Mouse (Mus musculus): Measurements from ENCODE around the gene Coa7. TPM values are rescaled to one million over a fixed set of nuclear protein-coding genes. Genes with fewer than 3 reads are reported as not detected.
A peak's percentile ranks its signal among the peaks of the same experiment; 100 is the strongest.

Gene Coa7
- polyA plus RNA-seq, 1 experiment from 2014 or later: 46.6 TPM

- no peak for ATAC-seq (ENCODE audit: insufficient number of reproducible peaks, low FRiP score)
- 3% methylated on average over 55 of the region's 55 CpGs for WGBS
- no peaks in the 10 kb centered on the region for H3K9me3 ChIP-seq (replicated peaks)
- H3K4me3 ChIP-seq: peak within 1 kb of the TSS; percentile 62
- peaks cover 21% of the 10 kb centered on the region for H3K4me1 ChIP-seq (replicated peaks)
- peak within 1 kb of the TSS; percentile 95 for H3K4me2 ChIP-seq
- peak within 1 kb of the TSS; percentile 77 for H3K9ac ChIP-seq
- H3K27me3 ChIP-seq (replicated peaks): peaks cover 27% of the 10 kb centered on the region
- H3K27ac ChIP-seq (ENCODE audit: poor library complexity, severe bottlenecking): no peak within 1 kb of the TSS
- no peaks in the 10 kb centered on the region for H3K36me3 ChIP-seq
Observed at GRCm38 (mm10) chr4:108383183-108383714, 55.3 kb downstream of the Coa7 start, which contains the start of gene Shisal2a. Gene Shisal2a, minus strand, starts transcription at chr4:108383349.

DNA sequence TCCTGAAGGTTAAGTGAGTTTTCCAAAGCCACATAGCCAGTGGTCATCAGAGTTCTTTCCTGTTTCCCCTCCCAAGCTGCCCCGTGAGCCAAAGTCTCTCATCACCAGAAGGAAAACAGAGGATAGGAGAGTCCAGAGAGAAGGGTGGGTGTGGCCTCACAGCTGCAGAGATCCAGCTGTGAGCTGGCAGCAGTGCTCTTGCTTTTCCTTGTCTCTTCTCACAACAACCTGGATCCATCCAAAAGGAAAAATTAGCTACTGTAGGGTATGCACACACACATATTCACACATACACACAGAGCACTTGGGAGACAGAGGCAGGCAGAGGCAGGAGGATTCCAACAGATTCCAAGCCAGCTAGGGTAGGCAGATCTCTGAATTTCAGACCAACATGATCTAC, 58.1 kb downstream of the Coa7 start:
- Histone ChIP-seq H3K9ac (no peak overlapping the region), H3K36me3 (no peaks in the 10 kb centered on the region), H3K9me3 (replicated peaks) (no peaks in the 10 kb centered on the region), H3K27me3 (replicated peaks) (peaks cover 27% of the 10 kb centered on the region), H3K4me3 (no peak overlapping the region), H3K27ac (ENCODE audit: poor library complexity, severe bottlenecking) (no peak overlapping the region), H3K4me2 (no peak overlapping the region), H3K4me1 (replicated peaks) (peaks cover 30% of the 10 kb centered on the region)
- no peak for ATAC-seq (ENCODE audit: insufficient number of reproducible peaks, low FRiP score)
- WGBS: 22% methylated on average over 1 of the region's 1 CpGs

DNA sequence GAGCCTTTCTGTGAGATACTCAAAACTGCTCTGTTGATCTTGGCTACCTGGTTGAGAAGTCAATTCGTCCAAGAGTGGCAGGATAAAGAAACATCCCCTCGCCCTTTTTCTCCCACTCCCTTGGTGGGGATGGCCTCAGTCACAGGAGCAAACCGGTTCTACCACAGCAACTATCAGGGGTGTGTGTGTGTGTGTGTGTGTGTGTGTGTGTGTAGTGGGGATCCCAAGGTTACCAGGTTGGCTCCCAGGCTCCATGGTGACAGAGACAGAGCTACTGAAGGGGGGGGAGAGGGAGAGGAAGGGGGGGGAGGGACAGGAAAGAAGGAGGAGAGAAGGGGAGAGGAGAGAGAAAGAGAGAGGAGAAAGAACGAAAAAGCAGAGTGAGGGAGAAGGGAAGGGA, 59.2 kb downstream of the Coa7 start:
- Histone ChIP-seq H3K4me1 (replicated peaks) (peaks cover 33% of the 10 kb centered on the region), H3K36me3 (no peaks in the 10 kb centered on the region), H3K4me2 (peak overlapping the region; percentile 74), H3K9me3 (replicated peaks) (no peaks in the 10 kb centered on the region), H3K4me3 (peak overlapping the region; percentile 42; the same call in 1 of the 2 replicates), H3K27ac (ENCODE audit: poor library complexity, severe bottlenecking) (peak overlapping the region; percentile 84), H3K9ac (peak overlapping the region; percentile 69; the same call in 1 of the 2 replicates), H3K27me3 (replicated peaks) (peaks cover 24% of the 10 kb centered on the region)
- peak; percentile 22; the same call in 1 of the 2 replicates for ATAC-seq (ENCODE audit: insufficient number of reproducible peaks, low FRiP score)
- WGBS: 37% methylated on average over 4 of the region's 4 CpGs

DNA sequence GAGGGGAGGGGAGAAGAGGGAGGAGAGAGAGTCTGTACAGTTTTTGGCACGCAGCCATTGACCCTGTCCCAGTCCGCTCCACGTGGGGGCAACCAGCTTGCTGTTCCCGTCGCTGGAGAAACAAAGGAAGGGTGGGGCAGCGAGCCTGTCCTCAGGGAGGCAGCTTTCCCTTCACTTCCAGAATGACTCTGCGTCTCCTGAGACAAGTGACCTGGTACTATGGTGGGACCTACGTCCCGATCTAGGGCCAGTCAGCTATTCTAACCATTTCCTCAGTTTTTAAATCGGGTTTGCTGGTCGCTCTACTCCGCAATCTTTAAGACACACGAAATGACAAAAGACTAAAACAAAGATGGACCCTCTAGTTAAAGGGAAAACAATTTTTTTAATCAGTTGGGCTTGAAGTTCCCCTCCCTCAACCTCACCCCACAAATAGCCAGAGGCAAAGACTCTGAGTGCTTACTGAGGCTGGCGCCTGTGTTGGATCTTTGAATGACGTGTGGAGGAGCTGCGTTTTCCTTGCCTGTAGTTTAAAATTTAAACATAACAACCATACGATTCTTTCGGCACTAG, 59.8 kb downstream of the Coa7 start:
- Histone ChIP-seq H3K4me3 (peak overlapping the region; percentile 42), H3K27me3 (replicated peaks) (peaks cover 17% of the 10 kb centered on the region), H3K36me3 (no peaks in the 10 kb centered on the region), H3K27ac (ENCODE audit: poor library complexity, severe bottlenecking) (peak overlapping the region; percentile 84), H3K9ac (peak overlapping the region; percentile 69), H3K4me2 (peak overlapping the region; percentile 74), H3K9me3 (replicated peaks) (no peaks in the 10 kb centered on the region), H3K4me1 (replicated peaks) (peaks cover 39% of the 10 kb centered on the region)
- 4% methylated on average over 18 of the region's 18 CpGs for WGBS
- peak; percentile 77 for ATAC-seq (ENCODE audit: insufficient number of reproducible peaks, low FRiP score)

DNA sequence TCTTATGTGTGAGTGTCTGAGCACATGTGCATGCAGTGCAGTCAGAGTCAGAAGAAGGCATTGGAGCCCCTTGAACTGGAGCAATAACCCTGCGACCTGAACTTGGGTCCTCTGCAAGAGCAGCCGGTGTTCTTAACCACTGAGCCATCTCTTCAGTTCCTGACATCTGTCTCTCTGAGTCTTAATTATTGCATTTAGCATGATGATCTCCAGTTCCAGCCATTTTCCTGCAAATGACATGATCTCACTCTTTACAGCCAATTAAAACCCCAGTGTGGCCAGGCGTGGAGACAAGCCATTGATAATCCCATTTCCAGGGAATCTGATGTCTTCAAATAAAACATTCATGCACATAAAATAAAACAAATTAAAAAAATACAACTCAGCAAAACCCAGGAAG, 60.8 kb downstream of the Coa7 start:
- Histone ChIP-seq H3K9ac (no peak overlapping the region), H3K27ac (ENCODE audit: poor library complexity, severe bottlenecking) (peak overlapping the region; percentile 5; the same call in 1 of the 2 replicates), H3K27me3 (replicated peaks) (peaks cover 9% of the 10 kb centered on the region), H3K36me3 (no peaks in the 10 kb centered on the region), H3K9me3 (replicated peaks) (no peaks in the 10 kb centered on the region), H3K4me1 (replicated peaks) (peaks cover 31% of the 10 kb centered on the region), H3K4me3 (no peak overlapping the region), H3K4me2 (no peak overlapping the region)
- no peak for ATAC-seq (ENCODE audit: insufficient number of reproducible peaks, low FRiP score)
- WGBS: 80% methylated on average over 3 of the region's 3 CpGs

- WGBS: 67% methylated on average over 5 of the region's 5 CpGs
- ATAC-seq (ENCODE audit: insufficient number of reproducible peaks, low FRiP score): no peak
Observed at GRCm38 (mm10) chr4:108391124-108391523, 63.2 kb downstream of the Coa7 start.

More at GRCm38 (mm10) chr4:108391124-108391523, 63.2 kb downstream of the Coa7 start:
- no peak overlapping the region for H3K4me2 ChIP-seq
- no peak overlapping the region for H3K4me3 ChIP-seq
- peaks cover 31% of the 10 kb centered on the region for H3K4me1 ChIP-seq (replicated peaks)
- H3K27me3 ChIP-seq (replicated peaks): no peaks in the 10 kb centered on the region
- no peak overlapping the region for H3K27ac ChIP-seq (ENCODE audit: poor library complexity, severe bottlenecking)
- H3K9me3 ChIP-seq (replicated peaks): peaks cover 8% of the 10 kb centered on the region
- H3K9ac ChIP-seq: no peak overlapping the region
- H3K36me3 ChIP-seq: 0 out of 2 replicates have a peak, but pooled peaks cover 4% of the 10 kb centered on the region

Other genes starting within 250 kb of the Coa7 start
- 0.55 and 0.59 TPM in 2 replicates for gene Podn, start 231.7 kb upstream of the Coa7 start, polyA plus RNA-seq (2016; fragmentation: Nextera tagmentation; extraction: Ambion mirVana)
- gene Scp2, start 183.1 kb upstream of the Coa7 start, polyA plus RNA-seq (2016; fragmentation: Nextera tagmentation; extraction: Ambion mirVana): 166 and 168 TPM in 2 replicates
- gene Echdc2, start 162.7 kb upstream of the Coa7 start, polyA plus RNA-seq (2016; fragmentation: Nextera tagmentation; extraction: Ambion mirVana): 14.5 and 14.6 TPM in 2 replicates
- gene Zyg11a, start 110.1 kb upstream of the Coa7 start, polyA plus RNA-seq (2016; fragmentation: Nextera tagmentation; extraction: Ambion mirVana): 0.13 TPM in 1 of 2 replicates, not detected in the other
- 11.0 and 12.1 TPM in 2 replicates for gene Zyg11b, start 27.0 kb upstream of the Coa7 start, polyA plus RNA-seq (2016; fragmentation: Nextera tagmentation; extraction: Ambion mirVana)
- gene Shisal2a, start 55.2 kb downstream of the Coa7 start, polyA plus RNA-seq (2016; fragmentation: Nextera tagmentation; extraction: Ambion mirVana): 1.1 and 1.4 TPM in 2 replicates
- 66.1 and 67.6 TPM in 2 replicates for gene Gpx7, start 78.8 kb downstream of the Coa7 start, polyA plus RNA-seq (2016; fragmentation: Nextera tagmentation; extraction: Ambion mirVana)
- gene Tut4, start 131.3 kb downstream of the Coa7 start, polyA plus RNA-seq (2016; fragmentation: Nextera tagmentation; extraction: Ambion mirVana): 54.4 and 61.2 TPM in 2 replicates